Mouse (Mus musculus) thymus, postnatal 4 days (tissue): ENCODE data around the gene Gm20924.
"Not testable (repeated sequence)": the region's sequence is repeated elsewhere in the genome, so short reads cannot be mapped to it uniquely, and the experiment has no call there.

ENCODE experiments used
- DNase-seq: peaks from one replicate; pipeline ENCODE4 v3.0.0; 2021

Gene Gm20924

GRCm38 (mm10) chrY:65207427-65207826 lies at the start of gene Gm20924:
Gm20924 (minus strand) TSS chrY:65207527.
- DNase-seq: not testable (repeated sequence)
